Mouse (Mus musculus): ENCODE data around the gene Ano9.

Ano9 gene

DNA sequence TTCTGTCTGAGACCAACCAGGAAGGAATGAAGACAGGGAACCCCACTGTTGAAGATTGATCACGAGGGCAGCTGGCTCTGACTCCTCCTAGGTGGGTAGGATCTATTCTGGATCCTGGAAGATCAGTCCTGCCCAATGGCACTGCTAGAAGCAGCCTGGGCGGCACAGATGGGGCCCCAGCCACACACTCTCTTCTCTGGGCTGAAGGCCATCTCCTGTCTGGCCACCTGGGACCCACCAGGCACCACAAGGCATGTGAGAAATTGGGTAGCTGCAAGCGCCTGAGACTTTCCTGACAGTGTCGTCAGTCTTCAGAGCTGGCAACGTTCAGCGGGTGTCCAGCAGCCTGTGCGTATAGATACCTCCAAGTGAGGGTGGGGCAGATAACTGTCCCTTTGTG is 55.1 kb downstream of the Ano9 start:
- no peak for DNase-seq

DNA sequence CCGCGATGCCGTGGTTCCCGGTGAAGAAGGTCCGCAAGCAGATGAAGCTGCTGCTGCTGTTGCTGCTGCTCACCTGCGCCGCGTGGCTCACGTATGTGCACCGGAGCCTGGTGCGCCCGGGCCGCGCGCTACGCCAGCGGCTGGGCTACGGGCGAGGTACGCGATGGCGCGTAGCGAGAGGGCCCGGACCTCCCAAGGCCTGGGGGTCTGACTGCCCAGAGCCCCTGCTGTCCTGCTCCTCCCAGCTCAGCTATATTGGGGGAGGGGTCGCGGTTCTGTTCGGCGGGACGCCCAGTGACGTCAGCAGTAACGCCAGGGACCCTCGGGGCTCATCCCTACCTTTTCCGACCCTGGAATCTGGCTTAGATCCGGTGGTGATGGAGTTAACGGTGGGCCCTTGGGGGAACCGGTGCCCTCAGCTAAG is 56.3 kb downstream of the Ano9 start:
- no peak for DNase-seq

DNA sequence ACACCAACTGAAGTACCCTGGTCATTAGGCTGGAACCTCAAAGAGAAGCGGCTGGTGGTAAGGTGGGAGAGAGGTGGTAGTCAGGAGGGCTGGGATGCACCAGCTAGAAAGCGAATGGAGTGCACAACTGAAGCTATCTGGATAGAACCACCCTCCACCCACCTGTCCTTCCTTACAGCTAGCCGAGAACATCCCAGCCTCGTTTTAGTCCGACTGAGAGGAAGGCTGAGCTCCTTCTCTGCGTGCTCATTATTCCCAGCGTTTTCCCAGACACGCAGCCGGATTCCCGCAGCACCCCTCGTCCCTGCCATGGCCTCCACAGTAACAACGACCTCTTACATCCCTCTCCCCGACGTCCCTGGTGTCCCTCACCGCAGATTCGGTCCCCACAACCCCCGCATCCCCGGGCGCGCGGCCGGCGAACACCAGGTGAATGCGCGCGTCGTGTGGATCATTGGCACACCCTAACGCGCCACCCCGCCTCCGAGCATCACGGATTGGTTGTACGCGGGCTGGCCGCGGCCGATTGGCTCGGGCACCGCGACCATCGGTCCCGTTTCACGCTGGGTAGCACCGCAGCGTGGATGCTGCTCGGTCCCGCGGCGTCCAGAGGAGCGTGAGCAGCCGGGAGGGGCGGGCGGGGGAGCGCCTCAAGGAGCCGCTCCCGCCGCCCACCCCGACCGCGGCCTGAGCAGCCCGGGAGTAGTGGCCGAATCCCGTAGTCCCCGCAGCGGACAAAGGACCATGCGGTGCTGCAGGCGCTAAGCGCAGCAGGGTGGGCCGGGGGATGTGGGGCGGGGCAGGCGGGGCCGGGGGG is 57.0 kb downstream of the Ano9 start, which contains the start of gene B4galnt4:
Gene B4galnt4, plus strand, starts transcription at position 679 of the 817 bp plus-strand sequence.
- peak; percentile 53 to 57 for DNase-seq

DNA sequence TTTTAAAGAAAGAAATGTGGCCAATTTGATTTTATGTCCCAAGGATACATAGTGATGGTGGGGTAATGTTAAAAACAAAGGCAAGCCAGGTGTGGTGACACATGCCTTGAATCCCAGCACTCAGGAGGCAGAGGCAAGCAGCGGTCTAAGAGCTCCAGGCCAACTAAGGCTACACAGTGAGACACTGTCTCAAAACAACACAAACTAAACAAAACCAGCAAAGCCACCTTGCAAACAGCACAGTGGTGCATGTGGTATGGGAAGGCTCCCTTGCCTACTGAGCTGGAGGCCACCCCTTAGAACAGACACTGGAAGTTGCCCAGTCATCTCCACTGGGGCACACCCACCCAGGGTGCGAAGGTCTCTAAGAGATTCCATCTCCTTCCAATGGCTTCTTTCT is 57.7 kb downstream of the Ano9 start:
- no peak for DNase-seq

DNA sequence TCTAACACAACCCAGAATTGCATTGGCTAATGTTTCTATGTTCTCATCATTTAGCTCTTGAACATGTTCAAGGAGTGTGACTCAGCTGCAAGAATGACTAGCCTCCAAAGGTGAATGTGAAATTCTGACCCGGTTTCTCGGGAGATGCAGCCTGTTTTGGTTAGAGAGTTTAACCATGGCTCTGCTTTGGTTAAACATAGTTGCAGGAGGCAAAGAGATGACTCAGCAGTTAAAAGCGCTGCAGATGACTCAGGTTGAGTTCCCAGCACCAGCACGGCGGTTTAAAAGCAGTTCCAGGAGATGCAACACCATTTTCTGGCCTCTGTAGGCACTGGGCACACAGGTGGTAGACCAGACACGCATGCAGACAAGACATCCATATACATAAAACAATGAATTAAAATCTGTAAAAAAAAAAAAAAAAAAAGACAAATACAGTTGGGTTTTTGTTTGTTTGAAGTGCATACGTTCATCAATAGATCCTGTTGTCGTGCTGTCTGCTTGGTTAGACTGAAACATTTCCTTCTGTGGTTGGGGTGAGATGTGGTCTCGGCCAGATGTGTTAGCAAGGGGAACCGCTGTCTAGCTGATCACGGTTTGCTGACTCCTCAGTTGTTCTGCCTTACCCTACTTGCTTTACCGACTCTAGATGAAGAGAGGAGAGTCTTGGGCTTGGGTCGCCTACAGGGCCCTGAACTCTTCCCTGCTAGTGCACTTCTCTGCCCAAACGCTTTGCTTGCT is 58.8 kb downstream of the Ano9 start:
- no peak for DNase-seq

DNA sequence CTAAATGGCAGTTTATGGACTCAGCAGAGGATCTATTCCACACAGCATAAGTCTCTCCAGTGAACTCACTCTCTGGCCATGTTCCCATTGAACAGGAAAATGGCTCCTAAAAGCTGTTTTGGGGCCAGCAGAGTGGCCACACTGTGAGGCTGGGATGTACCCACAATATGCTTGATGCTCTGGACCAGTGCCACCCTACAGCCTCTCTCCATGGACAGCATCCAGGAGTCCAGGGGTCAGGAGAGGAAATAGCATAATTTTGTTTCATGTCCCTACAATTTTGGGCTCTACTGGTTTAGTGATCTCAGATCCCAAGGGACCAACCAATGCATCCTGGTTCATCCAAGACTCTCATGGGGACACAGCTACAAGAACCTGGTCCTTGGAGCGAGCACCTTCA is 60.1 kb downstream of the Ano9 start:
- DNase-seq = no peak

DNA sequence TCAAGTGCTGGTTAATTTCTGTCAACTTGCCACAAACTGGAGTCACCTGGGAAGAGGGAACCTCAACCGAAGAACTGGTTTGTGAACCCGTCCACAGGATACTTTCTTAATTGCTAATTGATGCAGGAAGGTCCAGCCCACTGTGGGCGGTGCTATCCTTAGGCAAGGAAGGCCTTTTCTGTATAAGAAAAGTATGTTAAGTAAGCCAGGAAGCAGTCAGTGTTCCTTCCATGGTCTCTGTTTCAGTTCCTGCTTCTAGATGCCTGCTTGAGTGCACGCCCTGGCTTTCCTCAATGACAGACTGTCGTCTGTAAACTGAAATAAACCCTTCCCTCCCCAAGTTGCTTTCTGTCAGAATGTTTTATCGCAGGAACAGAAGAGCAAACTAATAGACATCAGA is 60.6 kb downstream of the Ano9 start:
- DNase-seq = no peak

DNA sequence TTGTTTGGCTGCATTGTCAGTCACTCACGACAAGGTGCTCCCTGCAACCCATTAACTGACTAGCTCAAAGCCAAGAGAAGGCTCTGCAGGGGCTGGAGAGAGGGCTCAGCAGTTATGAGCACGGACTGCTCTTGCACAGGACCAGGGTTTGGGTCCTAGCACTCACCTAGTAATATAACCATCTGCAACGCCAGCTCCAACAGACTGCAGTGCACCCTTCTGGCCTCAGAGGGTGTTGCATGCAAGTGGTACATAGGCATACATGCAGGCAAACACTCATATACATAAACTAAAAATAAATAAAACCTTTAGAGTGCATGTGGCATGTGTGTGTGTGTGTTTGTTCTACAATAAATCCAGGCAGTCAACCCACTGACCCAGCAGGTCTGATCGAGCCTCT is 61.8 kb downstream of the Ano9 start:
- no peak for DNase-seq

DNA sequence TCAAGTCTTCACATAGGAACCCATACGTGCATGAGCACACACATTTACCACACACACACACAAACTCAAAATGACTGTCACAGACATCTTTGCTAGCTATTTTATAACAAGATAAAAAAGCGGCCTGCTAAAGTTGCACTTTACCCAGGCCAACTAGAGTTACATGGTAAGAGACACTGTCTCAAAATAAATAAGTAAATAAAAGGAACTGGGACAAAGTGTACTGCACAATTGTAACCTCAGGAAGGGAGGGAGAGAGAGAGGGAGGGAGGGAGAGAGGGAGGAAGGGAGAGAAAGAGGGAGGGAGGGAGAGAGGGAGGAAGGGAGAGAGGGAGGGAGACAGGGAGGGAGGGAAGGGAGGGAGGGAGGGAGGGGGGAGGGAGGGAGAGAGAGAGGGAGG is 65.2 kb downstream of the Ano9 start:
- no peak for DNase-seq

DNA sequence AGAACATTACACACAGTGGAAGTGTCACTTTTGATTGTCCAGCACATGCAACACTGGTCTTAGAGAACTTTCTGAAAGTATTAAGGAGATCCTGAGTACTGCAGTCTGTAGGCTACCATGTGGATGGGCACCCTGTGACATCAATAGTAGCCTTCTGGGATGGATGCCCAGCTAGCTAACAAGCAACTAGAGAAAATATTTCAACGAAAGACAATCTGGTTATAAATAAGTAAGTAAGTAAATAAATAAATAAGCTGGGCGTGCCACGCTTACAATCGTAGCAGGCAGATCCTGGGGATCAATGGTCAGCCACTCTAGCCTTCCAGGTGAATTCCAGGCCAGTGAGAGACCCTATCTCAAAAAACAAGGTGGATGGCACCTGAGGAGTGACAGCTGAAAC is 65.6 kb downstream of the Ano9 start:
- DNase-seq = no peak

Data from lung, adult 18-20 months (tissue).